In genomic region chr14:33977748-33978147, GRCm38 (mm10) we compare ENCODE assay signal across 20 mouse cellular contexts. TPM values are rescaled to one million over a fixed set of nuclear protein-coding genes. Genes with fewer than 3 reads are reported as not detected.
A peak's percentile ranks its signal among the peaks of the same experiment; 100 is the strongest.
DNase-seq lines count a peak whose midpoint lies in the region; ATAC-seq and TF ChIP-seq lines count a peak whose summit lies in the region.
"Had no signal": no experiment of that assay in that cellular context is flagged by ENCODE, and none has a peak within 500 bp of the region (broad histone marks: within the 10 kb centered on the region; RNA-seq: fewer than 3 reads in every experiment).

No protein-coding gene starts in this region.

- H3K4me2 ChIP-seq in embryonic facial prominence, embryonic 15.5 days (replicated peaks), result no peak overlapping the region
- H3K4me2 ChIP-seq in midbrain, embryonic 15.5 days, result peak overlapping the region; percentile 95

- H3K36me3 ChIP-seq in embryonic facial prominence, embryonic 10.5 days (replicated peaks), result no peaks in the 10 kb centered on the region
- H3K36me3 ChIP-seq in embryonic facial prominence, embryonic 15.5 days, result no peaks in the 10 kb centered on the region
- H3K36me3 ChIP-seq in midbrain, embryonic 15.5 days (replicated peaks), result no peaks in the 10 kb centered on the region
- H3K36me3 ChIP-seq: heart, embryonic 15.5 days; neural tube, embryonic 12.5 days had no signal

- TF ChIP-seq CTCF in layer of hippocampus, adult 2 months (conservative IDR thresholded peaks at IDR 0.05), result no peak

- peaks cover 11% of the 10 kb centered on the region; the same call in 1 of the 2 replicates for H3K4me1 ChIP-seq in embryonic facial prominence, embryonic 10.5 days
- H3K4me1 ChIP-seq in embryonic facial prominence, embryonic 15.5 days, result peaks cover 8% of the 10 kb centered on the region
- H3K4me1 ChIP-seq in midbrain, embryonic 15.5 days, result peaks cover 9% of the 10 kb centered on the region

- ATAC-seq in embryonic facial prominence, embryonic 15.5 days (ENCODE audit: insufficient number of reproducible peaks, low FRiP score, low TSS enrichment, low read depth), result no peak
- ATAC-seq in midbrain, embryonic 15.5 days (replicated peaks), result peak; percentile 78; the same call in 1 of the 2 replicates

- no peak overlapping the region for H3K9ac ChIP-seq in embryonic facial prominence, embryonic 15.5 days
- no peak overlapping the region for H3K9ac ChIP-seq in midbrain, embryonic 15.5 days
- H3K9ac ChIP-seq: heart, embryonic 15.5 days; neural tube, embryonic 12.5 days had no signal

- H3K9me3 ChIP-seq in embryonic facial prominence, embryonic 10.5 days, result no peaks in the 10 kb centered on the region
- H3K9me3 ChIP-seq in embryonic facial prominence, embryonic 15.5 days (replicated peaks), result no peaks in the 10 kb centered on the region
- no peaks in the 10 kb centered on the region for H3K9me3 ChIP-seq in midbrain, embryonic 15.5 days
- H3K9me3 ChIP-seq: heart, embryonic 15.5 days; neural tube, embryonic 12.5 days had no signal

- peaks cover 46% of the 10 kb centered on the region for H3K27me3 ChIP-seq in embryonic facial prominence, embryonic 10.5 days (replicated peaks; ENCODE audit: low read depth, poor library complexity, severe bottlenecking)
- H3K27me3 ChIP-seq in embryonic facial prominence, embryonic 15.5 days, result peaks cover 8% of the 10 kb centered on the region; the same call in 1 of the 2 replicates
- 0 out of 2 replicates have a peak, but pooled peaks cover 5% of the 10 kb centered on the region for H3K27me3 ChIP-seq in midbrain, embryonic 15.5 days (replicated peaks)

- peak overlapping the region; percentile 44 for H3K4me3 ChIP-seq in layer of hippocampus, adult 2 months
- peak overlapping the region; percentile 59; the same call in 1 of the 2 replicates for H3K4me3 ChIP-seq in embryonic facial prominence, embryonic 10.5 days
- 0 out of 2 replicates have a peak overlapping the region, but pooled peaks have one; percentile 45 for H3K4me3 ChIP-seq in embryonic facial prominence, embryonic 15.5 days (replicated peaks)
- peak overlapping the region; percentile 46; the same call in 1 of the 2 replicates for H3K4me3 ChIP-seq in midbrain, embryonic 15.5 days

- H3K27ac ChIP-seq in layer of hippocampus, adult 2 months, result peak overlapping the region; percentile 70
- no peak overlapping the region for H3K27ac ChIP-seq in embryonic facial prominence, embryonic 10.5 days (replicated peaks)
- no peak overlapping the region for H3K27ac ChIP-seq in embryonic facial prominence, embryonic 15.5 days (replicated peaks)
- H3K27ac ChIP-seq in midbrain, embryonic 15.5 days, result no peak overlapping the region; the same call in 1 of the 2 replicates
- H3K27ac ChIP-seq: heart, embryonic 15.5 days; kidney, postnatal 0 days; neural tube, embryonic 12.5 days had no signal

- WGBS in embryonic facial prominence, embryonic 10.5 days, result 31% methylated on average over 7 of the region's 7 CpGs
- 12% methylated on average over 7 of the region's 7 CpGs for WGBS in embryonic facial prominence, embryonic 15.5 days
- 30% methylated on average over 7 of the region's 7 CpGs for WGBS in midbrain, embryonic 15.5 days

- DNase-seq in layer of hippocampus, adult 2 months (ENCODE audit: low spot score in 2 of 2), result no peak
- no peak for DNase-seq in layer of hippocampus, postnatal 14 days (ENCODE audit: low spot score in 2 of 2)
- DNase-seq in embryonic facial prominence, embryonic 10.5 days (ENCODE audit: low spot score), result peak; percentile 32
- DNase-seq in adrenal gland, postnatal 4 days (ENCODE audit: low spot score in 2 of 2), result no peak
- DNase-seq in spleen, postnatal 36 days (ENCODE audit: low spot score in 2 of 2), result no peak
- DNase-seq: adrenal gland, postnatal 25 days; layer of hippocampus, adult 9-11 months; liver; right cerebral cortex, adult 18-20 months had no signal

RNA-seq across cellular contexts. Expression of gene Zfp488, which starts 0.8 kb away (rescaled TPM):
- 1 to 10 TPM; 4.3 to 5.0 TPM for total RNA-seq in layer of hippocampus, adult 2 months (2021)
- total RNA-seq in layer of hippocampus, postnatal 14 days (2021), result 10 to 100 TPM in 1 of 2 experiments, 1 to 10 TPM in 1; 9.7 to 10.6 TPM
- 0.20 and 0.40 TPM in 2 replicates for polyA plus RNA-seq in embryonic facial prominence, embryonic 10.5 days (2016; fragmentation: Nextera tagmentation; extraction: Ambion mirVana)
- 0.32 and 0.33 TPM in 2 replicates for polyA plus RNA-seq in embryonic facial prominence, embryonic 15.5 days (2015; fragmentation: Nextera tagmentation; extraction: Ambion mirVana)
- 1.3 and 1.5 TPM in 2 replicates for polyA plus RNA-seq in midbrain, embryonic 15.5 days (2015; fragmentation: Nextera tagmentation; extraction: Ambion mirVana)
- under 1 TPM; 0.08 to 0.17 TPM for total RNA-seq in adrenal gland, postnatal 4 days (2021)
- total RNA-seq: megakaryocyte-erythroid progenitor cell, adult 5-6 weeks; MEL had no signal
- polyA plus RNA-seq: heart, embryonic 15.5 days; kidney, postnatal 0 days; lung, embryonic 16.5 days; spleen, adult 2 months had no signal

RNA-seq across cellular contexts. Expression of gene Rbp3, which starts 23.9 kb away (rescaled TPM):
- not detected for total RNA-seq in layer of hippocampus, adult 2 months (2021)
- total RNA-seq in layer of hippocampus, postnatal 14 days (2021), result under 1 TPM; 0.09 to 0.10 TPM
- 0.05 TPM in 1 of 2 replicates, not detected in the other for polyA plus RNA-seq in embryonic facial prominence, embryonic 10.5 days (2016; fragmentation: Nextera tagmentation; extraction: Ambion mirVana)
- 0.04 TPM in 1 of 2 replicates, not detected in the other for polyA plus RNA-seq in embryonic facial prominence, embryonic 15.5 days (2015; fragmentation: Nextera tagmentation; extraction: Ambion mirVana)
- polyA plus RNA-seq in midbrain, embryonic 15.5 days (2015; fragmentation: Nextera tagmentation; extraction: Ambion mirVana), result 0.10 and 0.17 TPM in 2 replicates
- total RNA-seq in adrenal gland, postnatal 4 days (2021), result not detected
- total RNA-seq: adrenal gland, postnatal 25 days; megakaryocyte-erythroid progenitor cell, adult 5-6 weeks; MEL had no signal
- polyA plus RNA-seq: forebrain, embryonic 11.5 days; gonadal fat pad, adult 2 months; kidney, postnatal 0 days; lung, embryonic 16.5 days; neural tube, embryonic 12.5 days; spleen, adult 2 months had no signal

RNA-seq across cellular contexts. Expression of gene Gdf2, which starts 36.9 kb away (rescaled TPM):
- total RNA-seq in layer of hippocampus, adult 2 months (2021), result not detected
- total RNA-seq in layer of hippocampus, postnatal 14 days (2021), result not detected
- not detected in 2 replicates for polyA plus RNA-seq in embryonic facial prominence, embryonic 10.5 days (2016; fragmentation: Nextera tagmentation; extraction: Ambion mirVana)
- polyA plus RNA-seq in embryonic facial prominence, embryonic 15.5 days (2015; fragmentation: Nextera tagmentation; extraction: Ambion mirVana), result not detected in 2 replicates
- not detected in 2 replicates for polyA plus RNA-seq in midbrain, embryonic 15.5 days (2015; fragmentation: Nextera tagmentation; extraction: Ambion mirVana)
- total RNA-seq in adrenal gland, postnatal 4 days (2021), result 1 to 10 TPM in 1 of 2 experiments, under 1 TPM in 1; 0.25 to 1.5 TPM
- total RNA-seq: adrenal gland, postnatal 25 days; megakaryocyte-erythroid progenitor cell, adult 5-6 weeks; MEL had no signal
- polyA plus RNA-seq: forebrain, embryonic 11.5 days; kidney, postnatal 0 days; neural tube, embryonic 12.5 days had no signal

RNA-seq across cellular contexts. Expression of gene Gm30083, which starts 37.2 kb away (rescaled TPM):
- total RNA-seq in layer of hippocampus, adult 2 months (2021), result not detected
- total RNA-seq in layer of hippocampus, postnatal 14 days (2021), result not detected
- not detected in 2 replicates for polyA plus RNA-seq in embryonic facial prominence, embryonic 10.5 days (2016; fragmentation: Nextera tagmentation; extraction: Ambion mirVana)
- polyA plus RNA-seq in embryonic facial prominence, embryonic 15.5 days (2015; fragmentation: Nextera tagmentation; extraction: Ambion mirVana), result not detected in 2 replicates
- polyA plus RNA-seq in midbrain, embryonic 15.5 days (2015; fragmentation: Nextera tagmentation; extraction: Ambion mirVana), result not detected in 2 replicates
- total RNA-seq in adrenal gland, postnatal 4 days (2021), result not detected
- total RNA-seq: adrenal gland, postnatal 25 days; megakaryocyte-erythroid progenitor cell, adult 5-6 weeks; MEL had no signal
- polyA plus RNA-seq: forebrain, embryonic 11.5 days; gonadal fat pad, adult 2 months; heart, embryonic 15.5 days; kidney, postnatal 0 days; lung, embryonic 16.5 days; neural tube, embryonic 12.5 days; spleen, adult 2 months had no signal

RNA-seq across cellular contexts. Expression of gene Gm5460, which starts 38.8 kb away (rescaled TPM):
- not detected for total RNA-seq in layer of hippocampus, adult 2 months (2021)
- not detected for total RNA-seq in layer of hippocampus, postnatal 14 days (2021)
- not detected in 2 replicates for polyA plus RNA-seq in embryonic facial prominence, embryonic 10.5 days (2016; fragmentation: Nextera tagmentation; extraction: Ambion mirVana)
- not detected in 2 replicates for polyA plus RNA-seq in embryonic facial prominence, embryonic 15.5 days (2015; fragmentation: Nextera tagmentation; extraction: Ambion mirVana)
- not detected in 2 replicates for polyA plus RNA-seq in midbrain, embryonic 15.5 days (2015; fragmentation: Nextera tagmentation; extraction: Ambion mirVana)
- not detected for total RNA-seq in adrenal gland, postnatal 4 days (2021)
- total RNA-seq: adrenal gland, postnatal 25 days; megakaryocyte-erythroid progenitor cell, adult 5-6 weeks; MEL had no signal
- polyA plus RNA-seq: forebrain, embryonic 11.5 days; heart, embryonic 15.5 days; kidney, postnatal 0 days; lung, embryonic 16.5 days; neural tube, embryonic 12.5 days; spleen, adult 2 months had no signal

Comparison
In these comparisons a context has a peak if more than half of its experiments do, and no peak if none do; other contexts are left out.
1. RNA of gene Zfp488, which starts 0.8 kb away (total RNA-seq): 9.7 to 10.6 TPM in layer of hippocampus, postnatal 14 days and 4.3 to 5.0 TPM in layer of hippocampus, adult 2 months; 0.08 to 0.17 TPM in adrenal gland, postnatal 4 days; every median in the first group is over 4 times any median in the second.
2. Peak in every context shown above with its lines, with median percentiles within 50 percentile points of each other: H3K4me3 ChIP-seq.